16 mouse cellular contexts compared by ENCODE assay signal in the genomic region with DNA sequence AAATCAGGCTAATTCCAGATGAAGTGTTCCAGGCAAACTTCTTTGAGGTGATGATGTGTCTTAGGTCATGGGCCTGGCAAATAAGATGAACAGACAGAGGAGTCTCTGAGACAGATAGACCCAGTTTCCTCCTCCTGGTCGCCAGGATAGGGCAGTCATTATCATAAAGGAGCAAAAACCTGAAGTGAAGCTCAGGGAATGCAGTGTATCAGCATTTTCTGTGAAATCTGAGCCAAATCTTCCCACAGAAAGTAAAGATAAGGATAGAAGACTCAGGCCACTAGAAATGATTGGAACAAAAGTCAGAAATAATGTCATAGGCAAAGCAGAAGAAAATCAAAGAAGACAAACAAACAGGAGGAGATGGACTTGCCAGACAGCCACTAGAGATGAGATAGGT.
"Had no signal": no experiment of that assay in that cellular context is flagged by ENCODE, and none has a peak within 500 bp of the region (broad histone marks: within the 10 kb centered on the region; RNA-seq: fewer than 3 reads in every experiment).

No protein-coding gene starts in this region.

- H3K27ac ChIP-seq: lung, embryonic 15.5 days; neural tube, embryonic 12.5 days; stomach, embryonic 15.5 days; stomach, postnatal 0 days had no signal

- H3K9me3 ChIP-seq: lung, embryonic 15.5 days; megakaryocyte, embryonic 14.5 days; midbrain, embryonic 13.5 days; midbrain, embryonic 15.5 days; neural tube, embryonic 12.5 days; stomach, embryonic 15.5 days had no signal

- H3K27me3 ChIP-seq: lung, embryonic 15.5 days; megakaryocyte, embryonic 14.5 days; midbrain, embryonic 13.5 days; midbrain, embryonic 15.5 days; neural tube, embryonic 12.5 days; stomach, embryonic 15.5 days had no signal

- ATAC-seq: lung, postnatal 0 days had no signal

- DNase-seq: lung, adult 2 months; lung, postnatal 14 days; lung, postnatal 36 days; right cerebral cortex, postnatal 14 days; thymus, adult 2 months; thymus, postnatal 25 days; thymus, postnatal 4 days had no signal

- H3K4me3 ChIP-seq: lung, embryonic 15.5 days; megakaryocyte, embryonic 14.5 days; midbrain, embryonic 13.5 days; midbrain, embryonic 15.5 days; neural tube, embryonic 12.5 days; stomach, embryonic 15.5 days had no signal

- H3K4me2 ChIP-seq: lung, embryonic 15.5 days; midbrain, embryonic 11.5 days; midbrain, embryonic 13.5 days; midbrain, embryonic 15.5 days; neural tube, embryonic 12.5 days; stomach, embryonic 15.5 days had no signal

- H3K36me3 ChIP-seq: lung, embryonic 15.5 days; midbrain, embryonic 13.5 days; midbrain, embryonic 15.5 days; neural tube, embryonic 12.5 days; stomach, embryonic 15.5 days had no signal

- H3K9ac ChIP-seq: lung, embryonic 15.5 days; midbrain, embryonic 13.5 days; midbrain, embryonic 15.5 days; neural tube, embryonic 12.5 days; stomach, embryonic 15.5 days had no signal
